Mouse (Mus musculus): Measurements from ENCODE around the gene Crat.

GRCm38 (mm10) chr2:30375893-30376292 is 39.7 kb downstream of the Crat start:
- no peak for TF ChIP-seq CTCF (IDR thresholded peaks at IDR 0.05; ENCODE audit: low read depth, low read length)
- no peak for TF ChIP-seq POLR2A (IDR thresholded peaks at IDR 0.05; ENCODE audit: extremely low read depth, insufficient read depth, low read length)
